Mouse (Mus musculus): ENCODE measurements around the gene Sh2b2. TPM values are rescaled to one million over a fixed set of nuclear protein-coding genes. Genes with fewer than 3 reads are reported as not detected.

Gene Sh2b2
- polyA plus RNA-seq, 1 experiment from 2014 or later, result 28.0 TPM

- 38% methylated on average over 6 of the region's 6 CpGs for WGBS
- H3K9ac ChIP-seq, result no peak overlapping the region
- H3K9me3 ChIP-seq, result no peaks in the 10 kb centered on the region
- no peaks in the 10 kb centered on the region for H3K27me3 ChIP-seq (replicated peaks)
- H3K4me2 ChIP-seq (replicated peaks), result no peak overlapping the region
- no peak overlapping the region for H3K4me3 ChIP-seq
- H3K4me1 ChIP-seq, result no peaks in the 10 kb centered on the region
- no peak for ATAC-seq (ENCODE audit: low FRiP score, low read depth)
- no peak overlapping the region for H3K27ac ChIP-seq
- peaks cover 16% of the 10 kb centered on the region for H3K36me3 ChIP-seq
Observed at GRCm38 (mm10) chr5:136258919-136259318, 12.6 kb upstream of the Sh2b2 start.

DNA sequence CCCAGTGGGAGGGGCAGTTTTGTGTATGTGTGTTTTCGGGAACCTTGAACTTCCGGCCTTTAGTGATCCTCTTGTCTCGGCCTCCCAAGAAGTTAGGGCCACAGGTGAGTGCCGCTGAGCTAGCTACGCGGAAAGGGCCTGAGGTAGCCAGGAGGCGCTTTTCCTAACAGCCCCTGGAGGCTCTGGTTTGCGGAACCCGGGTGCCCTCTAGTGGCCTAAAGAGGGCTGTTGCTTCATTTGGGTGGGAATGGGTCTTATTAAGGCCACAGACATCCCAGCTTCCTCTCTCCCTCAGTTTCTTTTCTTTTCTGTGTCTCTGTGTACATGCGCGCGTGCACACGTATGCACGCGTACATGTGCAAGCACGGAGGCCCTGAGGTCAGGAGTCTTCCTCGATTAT, 6.5 kb upstream of the Sh2b2 start:
- H3K9ac ChIP-seq, result no peak overlapping the region
- H3K4me1 ChIP-seq, result no peaks in the 10 kb centered on the region
- ATAC-seq (ENCODE audit: low FRiP score, low read depth), result no peak
- H3K4me2 ChIP-seq (replicated peaks), result no peak overlapping the region
- WGBS, result 8% methylated on average over 17 of the region's 17 CpGs
- H3K36me3 ChIP-seq, result peaks cover 30% of the 10 kb centered on the region
- H3K9me3 ChIP-seq, result no peaks in the 10 kb centered on the region
- no peak overlapping the region for H3K4me3 ChIP-seq
- H3K27me3 ChIP-seq (replicated peaks), result no peaks in the 10 kb centered on the region
- no peak overlapping the region for H3K27ac ChIP-seq

DNA sequence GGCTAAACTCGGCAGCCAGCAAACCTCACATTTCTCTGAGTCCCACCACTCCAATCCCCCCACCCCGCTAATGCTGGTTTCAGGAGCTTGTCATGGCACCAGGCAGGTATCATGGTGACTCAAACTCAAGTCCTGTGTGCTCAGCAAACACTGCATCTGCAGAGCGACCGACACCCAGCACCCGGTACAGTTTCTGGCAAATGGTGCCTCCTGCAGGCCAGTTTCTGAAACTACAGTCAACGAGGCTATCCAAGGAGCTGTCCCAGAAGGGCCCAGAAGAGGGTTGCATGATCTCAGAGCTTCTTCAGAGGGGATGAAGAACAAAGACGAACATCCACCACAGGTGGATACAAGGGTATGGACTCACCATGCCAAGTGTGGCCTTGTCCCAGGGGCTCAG, 4.6 kb upstream of the Sh2b2 start:
- Histone ChIP-seq H3K36me3 (peaks cover 17% of the 10 kb centered on the region), H3K27ac (no peak overlapping the region), H3K27me3 (replicated peaks) (no peaks in the 10 kb centered on the region), H3K9ac (no peak overlapping the region), H3K9me3 (no peaks in the 10 kb centered on the region), H3K4me2 (replicated peaks) (no peak overlapping the region), H3K4me3 (no peak overlapping the region), H3K4me1 (0 out of 2 replicates have a peak, but pooled peaks cover under 1% of the 10 kb centered on the region)
- 54% methylated on average over 7 of the region's 7 CpGs for WGBS
- no peak for ATAC-seq (ENCODE audit: low FRiP score, low read depth)

DNA sequence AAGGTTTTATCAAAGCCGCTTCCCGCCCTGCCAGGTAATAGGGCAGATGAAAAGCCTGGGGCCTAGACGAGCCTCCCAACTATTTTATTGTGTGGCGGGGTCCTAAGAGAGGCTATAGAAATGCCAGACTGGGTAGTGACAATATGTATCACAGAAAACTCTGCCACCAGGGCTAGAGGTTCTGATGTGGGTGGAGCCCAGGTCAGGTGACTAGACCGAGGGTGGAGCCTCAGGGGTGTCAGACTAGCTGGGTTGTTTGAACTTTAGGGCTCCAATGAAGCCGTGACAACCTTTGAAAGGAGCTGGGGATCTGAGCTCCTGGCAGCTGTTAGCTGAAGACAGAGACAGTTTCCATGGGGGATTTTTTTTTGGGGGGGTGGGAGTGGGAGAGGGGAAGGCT, 2.1 kb upstream of the Sh2b2 start:
- H3K4me3 ChIP-seq, result no peak overlapping the region
- no peak overlapping the region for H3K27ac ChIP-seq
- H3K9me3 ChIP-seq, result no peaks in the 10 kb centered on the region
- ATAC-seq (ENCODE audit: low FRiP score, low read depth), result no peak
- no peaks in the 10 kb centered on the region for H3K27me3 ChIP-seq (replicated peaks)
- WGBS, result 58% methylated on average over 6 of the region's 6 CpGs
- H3K4me2 ChIP-seq (replicated peaks), result no peak overlapping the region
- peaks cover 15% of the 10 kb centered on the region for H3K4me1 ChIP-seq
- 0 out of 2 replicates have a peak, but pooled peaks cover 14% of the 10 kb centered on the region for H3K36me3 ChIP-seq
- no peak overlapping the region for H3K9ac ChIP-seq

DNA sequence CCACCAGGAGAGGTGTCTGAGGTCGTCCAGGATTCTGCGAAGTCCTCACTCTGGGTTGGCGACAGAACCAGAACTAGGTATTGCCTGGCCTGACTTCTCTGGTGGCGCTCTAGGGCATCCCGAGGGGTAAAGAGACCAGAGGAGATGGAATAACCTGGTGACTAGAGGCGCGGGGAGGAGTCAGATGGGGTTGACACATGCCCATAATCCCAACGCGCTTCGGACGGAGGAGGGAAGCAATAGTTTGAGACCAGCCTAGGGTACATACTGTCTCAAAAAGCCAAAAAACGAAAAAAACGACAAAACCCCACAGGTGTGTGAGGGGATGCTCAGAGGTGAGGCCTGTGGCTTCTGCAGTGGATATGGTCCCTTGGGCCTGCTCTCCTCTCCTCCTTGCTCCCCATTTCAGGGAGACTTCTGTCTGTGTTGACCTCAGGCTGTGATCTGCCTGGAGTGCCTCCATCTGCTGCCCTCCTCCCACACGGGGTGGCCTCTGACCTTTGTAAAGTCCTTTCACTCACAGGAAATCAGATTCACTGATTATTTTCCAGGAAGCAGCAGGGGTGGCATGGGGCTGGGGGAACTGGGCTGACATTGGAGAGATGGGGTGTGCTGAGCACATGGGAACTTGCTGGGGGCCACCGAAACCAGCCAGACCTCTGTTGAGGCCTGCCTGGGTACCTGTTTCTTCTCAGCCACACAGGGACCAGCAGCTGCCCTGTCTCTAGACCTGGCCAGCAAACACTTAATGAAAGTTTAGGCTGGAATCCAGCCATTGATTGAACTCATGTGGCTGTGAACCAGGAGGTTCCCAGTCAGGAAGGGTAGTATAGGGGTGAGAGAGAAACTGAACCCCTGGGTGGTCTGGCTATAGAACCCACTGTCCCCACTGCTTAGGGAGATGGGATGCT, 560 bp downstream of the Sh2b2 start:
- WGBS, result 10% methylated on average over 15 of the region's 15 CpGs

DNA sequence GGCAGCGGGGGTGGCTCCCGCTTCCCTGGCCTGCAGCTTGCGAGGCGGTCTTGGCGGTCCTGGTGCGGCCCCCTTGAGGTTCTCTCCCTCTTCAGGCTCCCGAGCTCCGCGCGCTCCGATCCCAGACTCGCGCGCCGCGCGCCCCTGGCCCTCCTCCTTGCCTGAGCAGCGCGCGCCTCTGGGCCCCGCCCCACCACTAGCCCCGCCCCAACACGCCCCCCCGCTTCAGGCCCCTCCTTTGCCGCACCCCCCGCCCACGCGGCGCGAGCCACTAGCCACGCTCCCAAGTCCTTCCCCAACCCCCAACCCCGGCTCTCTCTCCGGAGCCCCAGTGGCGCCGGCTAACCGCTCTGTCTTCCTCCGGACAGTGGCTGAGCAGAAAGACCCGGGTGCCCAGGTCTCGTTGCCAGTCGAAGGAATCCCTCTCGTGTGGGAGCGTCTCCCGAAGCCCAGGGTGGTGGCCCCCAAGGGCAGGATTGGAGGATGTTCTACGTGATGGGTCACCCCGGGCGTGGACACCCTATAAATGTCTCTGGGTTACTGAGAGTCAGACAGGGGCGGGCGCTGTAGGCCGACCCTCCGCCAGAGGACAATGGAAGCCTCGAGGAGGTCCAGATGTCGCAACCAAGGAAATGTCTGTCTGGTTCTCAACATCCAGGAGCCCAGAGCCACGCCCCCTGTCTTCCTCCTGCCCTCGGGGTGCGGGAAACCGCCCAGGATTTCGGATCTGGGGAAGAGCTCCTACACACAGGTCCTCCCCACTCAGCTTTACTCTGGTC, 1.4 kb downstream of the Sh2b2 start:
- ATAC-seq (ENCODE audit: low FRiP score, low read depth), result peak; percentile 80
- Histone ChIP-seq H3K27me3 (replicated peaks) (no peaks in the 10 kb centered on the region), H3K9me3 (no peaks in the 10 kb centered on the region), H3K36me3 (0 out of 2 replicates have a peak, but pooled peaks cover under 1% of the 10 kb centered on the region), H3K9ac (peak overlapping the region; percentile 85), H3K4me3 (peak overlapping the region; percentile 88), H3K4me1 (peaks cover 47% of the 10 kb centered on the region), H3K4me2 (replicated peaks) (peak overlapping the region; percentile 74), H3K27ac (peak overlapping the region; percentile 76; the same call in 1 of the 2 replicates)
- WGBS, result under 1% methylated on average over 54 of the region's 57 CpGs

More for the DNA sequence above, 560 bp downstream of the Sh2b2 start:
- Histone ChIP-seq H3K27ac (no peak overlapping the region), H3K4me1 (peaks cover 39% of the 10 kb centered on the region), H3K27me3 (replicated peaks) (no peaks in the 10 kb centered on the region), H3K36me3 (0 out of 2 replicates have a peak, but pooled peaks cover 6% of the 10 kb centered on the region), H3K9me3 (no peaks in the 10 kb centered on the region), H3K4me2 (replicated peaks) (peak overlapping the region; percentile 74), H3K9ac (peak overlapping the region; percentile 85; the same call in 1 of the 2 replicates), H3K4me3 (peak overlapping the region; percentile 88)
- ATAC-seq (ENCODE audit: low FRiP score, low read depth), result peak; percentile 15

- H3K36me3 ChIP-seq, result no peaks in the 10 kb centered on the region
- peak overlapping the region; percentile 85 for H3K9ac ChIP-seq
- WGBS, result under 1% methylated on average over 67 of the region's 67 CpGs
- H3K27ac ChIP-seq, result peak overlapping the region; percentile 76; the same call in 1 of the 2 replicates
- H3K4me2 ChIP-seq (replicated peaks), result peak overlapping the region; percentile 74
- H3K4me3 ChIP-seq, result peak overlapping the region; percentile 88
- H3K4me1 ChIP-seq, result peaks cover 47% of the 10 kb centered on the region
- no peaks in the 10 kb centered on the region for H3K9me3 ChIP-seq
- H3K27me3 ChIP-seq (replicated peaks), result no peaks in the 10 kb centered on the region
- ATAC-seq (ENCODE audit: low FRiP score, low read depth), result peak; percentile 54
Observed at GRCm38 (mm10) chr5:136243851-136244761, 2.2 kb downstream of the Sh2b2 start.

DNA sequence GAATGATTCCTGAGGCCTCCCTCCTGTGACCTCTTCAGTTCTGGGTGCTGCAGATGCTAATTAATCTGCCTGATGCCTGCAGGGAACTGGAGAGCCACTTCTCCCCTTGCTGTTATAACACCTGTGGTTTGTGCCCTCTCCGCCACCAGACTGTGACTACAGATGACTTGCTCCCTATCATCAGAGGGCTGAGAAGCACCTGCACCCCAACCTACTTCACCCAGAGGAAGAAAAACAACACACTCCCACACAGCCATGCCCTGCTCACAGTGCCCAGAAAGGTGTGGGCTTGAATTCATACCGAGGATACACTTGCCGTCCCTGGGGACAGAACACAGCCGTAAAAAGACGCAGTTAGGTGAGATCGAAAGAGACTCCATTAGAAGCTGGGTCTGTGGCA, 5.2 kb downstream of the Sh2b2 start:
- ATAC-seq (ENCODE audit: low FRiP score, low read depth), result no peak
- no peaks in the 10 kb centered on the region for H3K27me3 ChIP-seq (replicated peaks)
- peaks cover 61% of the 10 kb centered on the region for H3K4me1 ChIP-seq
- no peak overlapping the region for H3K27ac ChIP-seq
- no peak overlapping the region for H3K9ac ChIP-seq
- H3K36me3 ChIP-seq, result no peaks in the 10 kb centered on the region
- WGBS, result 80% methylated on average over 6 of the region's 6 CpGs
- no peak overlapping the region for H3K4me2 ChIP-seq (replicated peaks)
- no peak overlapping the region for H3K4me3 ChIP-seq
- H3K9me3 ChIP-seq, result no peaks in the 10 kb centered on the region

DNA sequence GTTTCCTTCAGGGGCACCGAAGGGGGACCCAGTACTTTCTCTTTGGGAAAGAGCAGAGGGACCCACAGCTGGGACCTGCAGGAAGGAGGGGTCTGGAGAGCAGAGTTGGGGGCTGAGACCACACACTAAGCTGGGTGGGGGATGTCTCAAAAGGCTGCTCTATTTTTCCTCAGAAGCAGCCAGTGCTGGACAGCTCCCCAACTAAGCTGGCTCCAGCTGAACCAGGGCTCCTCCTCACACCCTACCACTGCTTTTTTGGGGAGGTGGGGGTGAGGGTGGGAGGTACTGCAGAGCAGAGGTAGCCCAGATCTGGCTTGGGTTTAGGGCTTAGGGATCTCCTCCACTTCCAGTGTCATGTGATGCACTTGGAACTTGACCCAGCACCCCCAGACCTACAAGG, 6.0 kb downstream of the Sh2b2 start:
- no peak for ATAC-seq (ENCODE audit: low FRiP score, low read depth)
- no peak overlapping the region for H3K9ac ChIP-seq
- no peak overlapping the region for H3K4me2 ChIP-seq (replicated peaks)
- 36% methylated on average over 1 of the region's 1 CpGs for WGBS
- H3K36me3 ChIP-seq, result no peaks in the 10 kb centered on the region
- no peak overlapping the region for H3K4me3 ChIP-seq
- H3K27ac ChIP-seq, result no peak overlapping the region
- H3K27me3 ChIP-seq (replicated peaks), result no peaks in the 10 kb centered on the region
- H3K4me1 ChIP-seq, result peaks cover 54% of the 10 kb centered on the region
- H3K9me3 ChIP-seq, result no peaks in the 10 kb centered on the region

- Histone ChIP-seq H3K9me3 (no peaks in the 10 kb centered on the region), H3K36me3 (no peaks in the 10 kb centered on the region), H3K4me1 (peaks cover 51% of the 10 kb centered on the region), H3K4me2 (replicated peaks) (peak overlapping the region; percentile 62), H3K27ac (no peak overlapping the region), H3K27me3 (replicated peaks) (no peaks in the 10 kb centered on the region), H3K9ac (peak overlapping the region; percentile 34; the same call in 1 of the 2 replicates), H3K4me3 (0 out of 2 replicates have a peak overlapping the region, but pooled peaks have one; percentile 19)
- 1% methylated on average over 19 of the region's 19 CpGs for WGBS
- ATAC-seq (ENCODE audit: low FRiP score, low read depth), result no peak
Observed at GRCm38 (mm10) chr5:136237607-136238006, 8.7 kb downstream of the Sh2b2 start.

DNA sequence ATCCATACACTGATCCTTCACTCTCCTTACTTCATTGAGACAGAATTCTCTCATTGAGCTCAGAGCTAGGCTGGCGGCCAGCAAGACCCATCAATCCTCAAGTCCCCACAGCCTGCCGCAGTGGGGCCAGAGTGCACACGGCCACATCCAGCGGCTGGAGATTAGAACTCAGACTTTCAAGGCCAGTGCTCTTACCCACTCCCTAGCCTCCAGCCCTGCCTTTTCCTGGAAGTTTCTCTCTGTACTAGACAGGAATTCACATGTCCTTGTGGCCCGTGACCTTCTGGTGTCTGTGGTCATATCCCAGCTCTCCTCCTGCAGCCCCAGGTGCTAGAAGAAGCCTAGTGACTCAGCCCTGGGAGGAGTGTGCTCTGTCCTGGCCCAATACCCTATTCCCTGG, 9.7 kb downstream of the Sh2b2 start:
- no peak overlapping the region for H3K27ac ChIP-seq
- no peaks in the 10 kb centered on the region for H3K9me3 ChIP-seq
- no peak overlapping the region for H3K4me3 ChIP-seq
- peaks cover 5% of the 10 kb centered on the region for H3K36me3 ChIP-seq
- no peak overlapping the region for H3K9ac ChIP-seq
- 83% methylated on average over 5 of the region's 5 CpGs for WGBS
- H3K27me3 ChIP-seq (replicated peaks), result no peaks in the 10 kb centered on the region
- no peak overlapping the region for H3K4me2 ChIP-seq (replicated peaks)
- peaks cover 46% of the 10 kb centered on the region for H3K4me1 ChIP-seq
- no peak for ATAC-seq (ENCODE audit: low FRiP score, low read depth)
